Mouse (Mus musculus): ENCODE measurements around the gene Zc3h12c. TPM values are rescaled to one million over a fixed set of nuclear protein-coding genes. Genes with fewer than 3 reads are reported as not detected.

The Zc3h12c gene
- polyA plus RNA-seq, 1 experiment from 2014 or later: 2.0 TPM

DNA sequence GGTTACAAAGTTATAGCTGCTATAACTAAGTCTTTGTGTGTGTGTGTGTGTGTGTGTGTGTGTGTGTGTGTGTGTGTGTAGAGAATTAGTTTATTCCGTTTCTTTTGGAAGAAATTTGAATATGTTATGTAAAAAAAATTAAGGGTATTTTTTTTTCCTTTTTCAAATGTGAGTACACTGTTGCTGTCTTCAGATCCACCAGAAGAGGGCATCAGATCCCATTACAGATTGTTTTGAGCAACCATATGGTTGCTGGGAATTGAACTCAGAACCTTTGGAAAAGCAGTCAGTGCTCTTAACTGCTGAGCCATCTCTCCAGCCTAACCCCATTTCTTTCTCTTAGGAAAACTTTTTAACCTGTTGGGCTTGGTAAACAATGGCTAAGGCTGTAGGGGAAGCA is 7.9 kb downstream of the Zc3h12c start:
- Histone ChIP-seq H3K4me3 (ENCODE audit: low read depth, low read length) (no peak overlapping the region), H3K9ac (replicated peaks; ENCODE audit: low read depth) (no peak overlapping the region), H3K4me2 (replicated peaks; ENCODE audit: low read depth, low read length) (no peak overlapping the region), H3K9me3 (ENCODE audit: low read length) (no peaks in the 10 kb centered on the region), H3K4me1 (ENCODE audit: insufficient read depth, low read depth, low read length) (no peaks in the 10 kb centered on the region), H3K27me3 (replicated peaks; ENCODE audit: insufficient read depth, low read length) (no peaks in the 10 kb centered on the region), H3K36me3 (ENCODE audit: insufficient read depth, low read length) (no peaks in the 10 kb centered on the region), H3K27ac (ENCODE audit: low read length) (no peak overlapping the region)
- ATAC-seq (no peak), DNase-seq (ENCODE audit: low spot score) (no peak)
- TF ChIP-seq EP300 (IDR thresholded peaks at IDR 0.05) (no peak), CTCF (IDR thresholded peaks at IDR 0.05) (peak; percentile 34)
- WGBS: 84% methylated on average over 1 of the region's 1 CpGs

- Histone ChIP-seq H3K27ac (ENCODE audit: low read length) (no peak overlapping the region), H3K9me3 (ENCODE audit: low read length) (no peaks in the 10 kb centered on the region), H3K9ac (replicated peaks; ENCODE audit: low read depth) (no peak overlapping the region), H3K4me2 (replicated peaks; ENCODE audit: low read depth, low read length) (no peak overlapping the region), H3K36me3 (ENCODE audit: insufficient read depth, low read length) (no peaks in the 10 kb centered on the region), H3K4me3 (ENCODE audit: low read depth, low read length) (no peak overlapping the region), H3K4me1 (ENCODE audit: insufficient read depth, low read depth, low read length) (no peaks in the 10 kb centered on the region; the same call in 1 of the 2 replicates), H3K27me3 (replicated peaks; ENCODE audit: insufficient read depth, low read length) (no peaks in the 10 kb centered on the region)
- DNase-seq (ENCODE audit: low spot score): no peak
- TF ChIP-seq CTCF (IDR thresholded peaks at IDR 0.05) (no peak), EP300 (IDR thresholded peaks at IDR 0.05) (no peak)
- 83% methylated on average over 1 of the region's 1 CpGs for WGBS
- no peak for ATAC-seq
These were observed 9.8 kb downstream of the Zc3h12c start for GRCm38 (mm10) chr9:52158561-52158960.

GRCm38 (mm10) chr9:52155417-52155816 is 13.0 kb downstream of the Zc3h12c start:
- H3K36me3 ChIP-seq (ENCODE audit: insufficient read depth, low read length): no peaks in the 10 kb centered on the region
- no peaks in the 10 kb centered on the region for H3K9me3 ChIP-seq (ENCODE audit: low read length)
- WGBS: 80% methylated on average over 4 of the region's 4 CpGs
- DNase-seq (ENCODE audit: low spot score) (no peak), ATAC-seq (no peak)
- no peaks in the 10 kb centered on the region; the same call in 1 of the 2 replicates for H3K4me1 ChIP-seq (ENCODE audit: insufficient read depth, low read depth, low read length)
- no peak for TF ChIP-seq EP300 (IDR thresholded peaks at IDR 0.05)
- no peak for TF ChIP-seq CTCF (IDR thresholded peaks at IDR 0.05)
- no peak overlapping the region for H3K4me2 ChIP-seq (replicated peaks; ENCODE audit: low read depth, low read length)
- no peak overlapping the region for H3K27ac ChIP-seq (ENCODE audit: low read length)
- H3K27me3 ChIP-seq (replicated peaks; ENCODE audit: insufficient read depth, low read length): no peaks in the 10 kb centered on the region
- H3K4me3 ChIP-seq (ENCODE audit: low read depth, low read length): no peak overlapping the region
- no peak overlapping the region for H3K9ac ChIP-seq (replicated peaks; ENCODE audit: low read depth)

DNA sequence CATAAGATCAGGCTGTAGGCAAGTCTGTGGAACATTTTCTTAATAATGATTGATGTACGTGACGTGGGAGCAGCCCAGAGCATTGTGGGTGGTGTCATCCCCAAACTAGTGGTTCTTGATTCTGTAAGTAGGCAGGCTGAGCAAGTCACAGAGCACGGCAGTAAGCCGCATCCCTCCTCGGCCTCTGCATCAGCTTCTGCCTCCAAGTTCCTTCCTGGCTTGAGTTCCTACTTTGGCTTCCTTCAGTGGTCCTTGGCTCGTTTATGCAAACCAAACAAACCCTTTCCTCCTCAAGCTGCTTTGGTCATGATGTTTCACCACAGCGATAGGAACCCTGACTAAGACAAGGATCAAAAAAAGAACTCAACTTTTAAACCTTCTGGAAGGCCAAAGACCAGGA is 14.1 kb downstream of the Zc3h12c start:
- WGBS: 36% methylated on average over 7 of the region's 7 CpGs
- H3K4me3 ChIP-seq (ENCODE audit: low read depth, low read length): no peak overlapping the region
- DNase-seq (ENCODE audit: low spot score) (no peak), ATAC-seq (no peak)
- no peaks in the 10 kb centered on the region for H3K36me3 ChIP-seq (ENCODE audit: insufficient read depth, low read length)
- no peaks in the 10 kb centered on the region for H3K27me3 ChIP-seq (replicated peaks; ENCODE audit: insufficient read depth, low read length)
- H3K9me3 ChIP-seq (ENCODE audit: low read length): no peaks in the 10 kb centered on the region
- no peak for TF ChIP-seq EP300 (IDR thresholded peaks at IDR 0.05)
- TF ChIP-seq CTCF (IDR thresholded peaks at IDR 0.05): no peak
- H3K9ac ChIP-seq (replicated peaks; ENCODE audit: low read depth): no peak overlapping the region
- H3K4me1 ChIP-seq (ENCODE audit: insufficient read depth, low read depth, low read length): no peaks in the 10 kb centered on the region; the same call in 1 of the 2 replicates
- H3K4me2 ChIP-seq (replicated peaks; ENCODE audit: low read depth, low read length): no peak overlapping the region
- no peak overlapping the region for H3K27ac ChIP-seq (ENCODE audit: low read length)

DNA sequence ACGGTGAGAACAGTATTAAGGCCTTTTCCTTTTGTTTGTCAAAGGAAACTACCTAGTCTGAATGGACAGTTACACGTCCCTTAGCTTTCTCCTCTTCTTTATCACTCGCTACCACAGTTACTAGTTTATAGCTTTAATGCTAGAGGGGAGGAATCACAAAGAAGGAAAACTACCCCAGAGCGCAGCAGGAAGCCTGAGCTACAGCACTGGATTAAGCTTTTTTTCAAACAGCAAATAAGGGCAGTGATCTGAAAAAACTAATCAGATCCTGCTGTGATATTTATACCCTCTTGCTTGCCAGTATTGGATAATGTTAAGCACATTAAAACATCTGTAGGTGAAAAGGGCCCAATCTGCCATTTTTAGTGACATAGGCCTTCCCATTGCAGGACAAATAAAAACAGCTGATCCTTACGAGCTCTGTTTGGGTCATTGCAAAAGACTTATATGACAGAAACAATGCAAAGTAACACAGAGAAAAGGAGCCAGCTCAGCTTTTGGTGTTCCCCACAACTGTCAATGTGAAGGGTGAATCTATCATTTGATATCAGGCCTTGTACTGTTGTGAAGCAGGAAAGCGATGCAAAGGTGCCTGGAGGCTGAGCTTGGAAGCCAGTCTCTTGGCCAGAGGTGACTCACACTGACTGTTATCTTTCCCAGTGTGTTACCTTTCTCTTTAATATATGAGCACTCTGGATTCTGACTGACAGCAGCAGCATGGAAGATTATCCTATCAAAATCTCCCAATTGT is 16.1 kb downstream of the Zc3h12c start:
- H3K4me2 ChIP-seq (replicated peaks; ENCODE audit: low read depth, low read length): no peak overlapping the region
- DNase-seq (ENCODE audit: low spot score): no peak
- TF ChIP-seq CTCF (IDR thresholded peaks at IDR 0.05) (no peak), EP300 (IDR thresholded peaks at IDR 0.05) (no peak)
- no peaks in the 10 kb centered on the region; the same call in 1 of the 2 replicates for H3K4me1 ChIP-seq (ENCODE audit: insufficient read depth, low read depth, low read length)
- WGBS: 85% methylated on average over 6 of the region's 6 CpGs
- no peak overlapping the region for H3K4me3 ChIP-seq (ENCODE audit: low read depth, low read length)
- H3K27ac ChIP-seq (ENCODE audit: low read length): no peak overlapping the region
- no peaks in the 10 kb centered on the region for H3K27me3 ChIP-seq (replicated peaks; ENCODE audit: insufficient read depth, low read length)
- no peaks in the 10 kb centered on the region for H3K36me3 ChIP-seq (ENCODE audit: insufficient read depth, low read length)
- ATAC-seq: no peak
- H3K9me3 ChIP-seq (ENCODE audit: low read length): no peaks in the 10 kb centered on the region
- no peak overlapping the region for H3K9ac ChIP-seq (replicated peaks; ENCODE audit: low read depth)

DNA sequence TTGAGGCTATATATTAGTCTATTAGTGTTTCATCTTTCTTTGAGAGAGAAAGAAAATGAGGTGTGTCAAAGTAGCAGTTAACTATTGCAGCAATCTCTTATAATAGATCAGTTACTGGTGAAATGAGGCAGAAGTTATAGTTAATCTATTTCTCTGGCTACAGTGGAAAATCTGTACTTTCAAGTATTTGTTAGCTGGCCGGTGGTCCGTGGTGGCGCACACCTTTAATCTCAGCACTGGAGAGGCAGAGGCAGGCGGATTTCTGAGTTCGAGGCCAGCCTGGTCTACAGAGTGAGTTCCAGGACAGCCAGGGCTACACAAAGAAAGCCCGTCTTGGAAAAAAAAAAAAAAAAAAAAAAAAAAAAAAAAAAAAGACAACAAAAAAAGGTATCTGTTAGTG is 18.6 kb downstream of the Zc3h12c start:
- 90% methylated on average over 6 of the region's 6 CpGs for WGBS
- Histone ChIP-seq H3K4me1 (ENCODE audit: insufficient read depth, low read depth, low read length) (no peaks in the 10 kb centered on the region; the same call in 1 of the 2 replicates), H3K36me3 (ENCODE audit: insufficient read depth, low read length) (no peaks in the 10 kb centered on the region)

More for the DNA sequence above, 18.6 kb downstream of the Zc3h12c start:
- no peaks in the 10 kb centered on the region for H3K27me3 ChIP-seq (replicated peaks; ENCODE audit: insufficient read depth, low read length)
- H3K9ac ChIP-seq (replicated peaks; ENCODE audit: low read depth): no peak overlapping the region
- no peaks in the 10 kb centered on the region for H3K9me3 ChIP-seq (ENCODE audit: low read length)
- H3K4me3 ChIP-seq (ENCODE audit: low read depth, low read length): no peak overlapping the region
- H3K4me2 ChIP-seq (replicated peaks; ENCODE audit: low read depth, low read length): no peak overlapping the region
- H3K27ac ChIP-seq (ENCODE audit: low read length): no peak overlapping the region
- no peak for TF ChIP-seq EP300 (IDR thresholded peaks at IDR 0.05)
- no peak for TF ChIP-seq CTCF (IDR thresholded peaks at IDR 0.05)
- ATAC-seq (no peak), DNase-seq (ENCODE audit: low spot score) (no peak)

Data from lung, postnatal 0 days (tissue).